Mouse (Mus musculus) G1E-ER4 (cell line): ENCODE results near the gene Adprh. TPM values are rescaled to one million over a fixed set of nuclear protein-coding genes. Genes with fewer than 3 reads are reported as not detected.

Source experiments
- GATA1 ChIP-seq: IDR thresholded peaks from one replicate; pipeline ENCODE4 v1.8.0; 2012; ENCODE audit warnings: low read length, inconsistent platforms
- polyA plus RNA-seq: library from polyadenylated mRNA; stranded (reverse); fragments of >175 nt; gene quantifications from 2 replicates; pipeline ENCODE4 v1.2.3, GENCODE M21; 2012

The Adprh gene
- polyA plus RNA-seq = 262 and 323 TPM in 2 replicates

GRCm38 (mm10) chr16:38452442-38453202, at the start of gene Adprh:
Adprh (minus strand) TSS chr16:38452703.
- TF ChIP-seq GATA1 = no peak

GRCm38 (mm10) chr16:38496604-38497140, 44.2 kb upstream of the Adprh start:
- TF ChIP-seq GATA1 = no peak

GRCm38 (mm10) chr16:38493890-38494289, 41.4 kb upstream of the Adprh start:
- TF ChIP-seq GATA1 = no peak

- no peak for TF ChIP-seq GATA1
Observed at GRCm38 (mm10) chr16:38492551-38492950, 40.0 kb upstream of the Adprh start.

GRCm38 (mm10) chr16:38483582-38484309, 31.2 kb upstream of the Adprh start:
- no peak for TF ChIP-seq GATA1

- no peak for TF ChIP-seq GATA1
Observed at GRCm38 (mm10) chr16:38482780-38483562, 30.5 kb upstream of the Adprh start.

- peak; percentile 19 for TF ChIP-seq GATA1
Observed at GRCm38 (mm10) chr16:38481327-38481726, 28.8 kb upstream of the Adprh start.

GRCm38 (mm10) chr16:38478296-38478695, 25.8 kb upstream of the Adprh start:
- TF ChIP-seq GATA1 = no peak

GRCm38 (mm10) chr16:38476312-38477240, 24.1 kb upstream of the Adprh start:
- no peak for TF ChIP-seq GATA1

- no peak for TF ChIP-seq GATA1
Observed at GRCm38 (mm10) chr16:38475681-38476311, 23.3 kb upstream of the Adprh start.

- no peak for TF ChIP-seq GATA1
Observed at GRCm38 (mm10) chr16:38474677-38475286, 22.3 kb upstream of the Adprh start.

- no peak for TF ChIP-seq GATA1
Observed at GRCm38 (mm10) chr16:38473661-38474060, 21.2 kb upstream of the Adprh start.

GRCm38 (mm10) chr16:38472507-38472873, 20.0 kb upstream of the Adprh start:
- peak; percentile 63 for TF ChIP-seq GATA1
